ENCODE assay signal across 23 mouse cellular contexts in the genomic region with DNA sequence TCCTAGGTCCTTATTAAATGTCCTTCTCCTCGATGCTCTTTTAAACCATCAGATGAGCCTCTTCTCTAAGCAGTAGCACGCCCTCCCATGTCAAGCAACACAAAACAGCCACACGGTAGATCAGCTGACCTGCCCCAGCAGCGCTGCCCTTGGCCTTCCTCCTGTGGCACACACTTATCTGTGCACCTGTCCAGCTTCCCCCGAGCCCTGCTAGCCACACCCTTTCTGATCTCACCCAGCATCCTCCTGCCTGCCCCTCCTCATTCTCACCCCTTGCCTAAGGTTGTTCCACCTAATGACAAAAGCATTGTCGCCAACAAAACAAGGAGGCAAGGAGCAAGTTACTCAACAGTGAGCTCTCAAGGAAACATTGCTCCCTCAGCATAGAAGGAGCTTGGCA. TPM values are rescaled to one million over a fixed set of nuclear protein-coding genes. Genes with fewer than 3 reads are reported as not detected.
DNase-seq lines count a peak whose midpoint lies in the region; ATAC-seq and TF ChIP-seq lines count a peak whose summit lies in the region.
"Had no signal": no experiment of that assay in that cellular context is flagged by ENCODE, and none has a peak within 500 bp of the region (broad histone marks: within the 10 kb centered on the region; RNA-seq: fewer than 3 reads in every experiment).

No protein-coding gene starts in this region.

- in situ Hi-C loops in CH12.LX (cut with MboI; ENCODE audit: low pct_ligation_motif_present, low pct_unique_long_range_greater_than_20kb, low sequenced_read_pairs): no loop called here

- H3K27me3 ChIP-seq in forebrain, embryonic 12.5 days: no peaks in the 10 kb centered on the region
- no peaks in the 10 kb centered on the region for H3K27me3 ChIP-seq in forebrain, embryonic 15.5 days
- H3K27me3 ChIP-seq in heart, embryonic 15.5 days: no peaks in the 10 kb centered on the region
- H3K27me3 ChIP-seq in CH12.LX (replicated peaks): no peaks in the 10 kb centered on the region
- H3K27me3 ChIP-seq in intestine, embryonic 16.5 days (replicated peaks; ENCODE audit: control insufficient read depth, insufficient read depth, low read length): no peaks in the 10 kb centered on the region
- H3K27me3 ChIP-seq: neural tube, embryonic 13.5 days had no signal

- dilution Hi-C loops in CH12.LX (cut with MboI; ENCODE audit: extremely low pct_ligation_motif_present, extremely low pct_unique_long_range_greater_than_20kb, low sequenced_read_pairs): no loop called here

- TF ChIP-seq POLR2A in CH12.LX (IDR thresholded peaks at IDR 0.05; ENCODE audit: low read depth, low read length): no peak

- H3K4me2 ChIP-seq in forebrain, embryonic 12.5 days: no peak overlapping the region
- H3K4me2 ChIP-seq in forebrain, embryonic 15.5 days (replicated peaks): no peak overlapping the region
- no peak overlapping the region for H3K4me2 ChIP-seq in heart, embryonic 15.5 days
- H3K4me2 ChIP-seq in CH12.LX (ENCODE audit: insufficient read depth, low read depth, poor library complexity, severe bottlenecking): no peak overlapping the region
- no peak overlapping the region for H3K4me2 ChIP-seq in intestine, embryonic 16.5 days (ENCODE audit: low read depth, low read length)
- H3K4me2 ChIP-seq: lung, embryonic 14.5 days; neural tube, embryonic 13.5 days had no signal

- no peak for DNase-seq in heart, postnatal 10 days
- DNase-seq in CH12.LX (ENCODE audit: extremely low read depth) (peak; percentile 17), liver (no peak)
- DNase-seq: cerebellum, adult 11 months; cerebellum, adult 9-11 months; kidney, adult 2 months; kidney, postnatal 25 days; lung, embryonic 14.5 days; right cerebral cortex, postnatal 25 days; spleen, adult 18-20 months; thymus, postnatal 25 days had no signal

- intact Hi-C loops in heart, postnatal 10 days (cut with DNase I): no loop called here

- H3K4me3 ChIP-seq in forebrain, embryonic 12.5 days (replicated peaks): no peak overlapping the region
- no peak overlapping the region for H3K4me3 ChIP-seq in forebrain, embryonic 15.5 days
- H3K4me3 ChIP-seq in heart, embryonic 15.5 days: no peak overlapping the region
- H3K4me3 ChIP-seq in CH12.LX (replicated peaks in 1 of 3; ENCODE audit: low read depth in 2 of 3, low read length in 2 of 3, poor library complexity in 1 of 3): no peak overlapping the region
- no peak overlapping the region for H3K4me3 ChIP-seq in intestine, embryonic 16.5 days (ENCODE audit: low read length)
- H3K4me3 ChIP-seq: myocyte; neural tube, embryonic 13.5 days had no signal

- no peak overlapping the region for H3K9ac ChIP-seq in forebrain, embryonic 12.5 days
- no peak overlapping the region for H3K9ac ChIP-seq in forebrain, embryonic 15.5 days (replicated peaks)
- H3K9ac ChIP-seq in heart, embryonic 15.5 days: no peak overlapping the region
- no peak overlapping the region for H3K9ac ChIP-seq in CH12.LX (ENCODE audit: insufficient read depth, low read depth)
- H3K9ac ChIP-seq in intestine, embryonic 16.5 days (ENCODE audit: low read depth, low read length): no peak overlapping the region
- H3K9ac ChIP-seq: liver, embryonic 14.5 days; lung, embryonic 14.5 days; neural tube, embryonic 13.5 days had no signal

- no peaks in the 10 kb centered on the region for H3K9me3 ChIP-seq in forebrain, embryonic 12.5 days
- H3K9me3 ChIP-seq in forebrain, embryonic 15.5 days: no peaks in the 10 kb centered on the region
- H3K9me3 ChIP-seq in heart, embryonic 15.5 days (replicated peaks): no peaks in the 10 kb centered on the region
- peaks cover 12% of the 10 kb centered on the region for H3K9me3 ChIP-seq in CH12.LX (replicated peaks; ENCODE audit: low read length)
- no peaks in the 10 kb centered on the region for H3K9me3 ChIP-seq in intestine, embryonic 16.5 days (ENCODE audit: control insufficient read depth, low read length)
- H3K9me3 ChIP-seq: neural tube, embryonic 13.5 days had no signal

- TF ChIP-seq EP300 in CH12.LX (IDR thresholded peaks at IDR 0.05; ENCODE audit: low read length): no peak

- peaks cover 19% of the 10 kb centered on the region for H3K4me1 ChIP-seq in forebrain, embryonic 12.5 days
- peaks cover 23% of the 10 kb centered on the region for H3K4me1 ChIP-seq in forebrain, embryonic 15.5 days
- H3K4me1 ChIP-seq in heart, embryonic 15.5 days (replicated peaks): peaks cover 63% of the 10 kb centered on the region
- H3K4me1 ChIP-seq in CH12.LX (ENCODE audit: control insufficient read depth in 1 of 2, insufficient read depth in 2 of 2): peaks cover 14 to 53% of the 10 kb centered on the region in 2 experiments
- peaks cover 29% of the 10 kb centered on the region for H3K4me1 ChIP-seq in intestine, embryonic 16.5 days (ENCODE audit: control insufficient read depth, insufficient read depth, low read length)

- no peaks in the 10 kb centered on the region for H3K36me3 ChIP-seq in forebrain, embryonic 12.5 days (replicated peaks)
- no peaks in the 10 kb centered on the region for H3K36me3 ChIP-seq in forebrain, embryonic 15.5 days
- no peaks in the 10 kb centered on the region for H3K36me3 ChIP-seq in heart, embryonic 15.5 days
- H3K36me3 ChIP-seq in CH12.LX (replicated peaks in 1 of 2; ENCODE audit: control insufficient read depth in 1 of 2, insufficient read depth in 1 of 2, low read length in 1 of 2): no peaks in the 10 kb centered on the region
- no peaks in the 10 kb centered on the region for H3K36me3 ChIP-seq in intestine, embryonic 16.5 days (ENCODE audit: control insufficient read depth, insufficient read depth, low read length)
- H3K36me3 ChIP-seq: G1E; neural tube, embryonic 13.5 days had no signal

- no peak for ATAC-seq in forebrain, embryonic 12.5 days (ENCODE audit: low FRiP score)
- no peak for ATAC-seq in forebrain, embryonic 15.5 days (replicated peaks)
- ATAC-seq in heart, embryonic 15.5 days (replicated peaks; ENCODE audit: insufficient number of reproducible peaks, insufficient read depth, low FRiP score, low read depth): no peak
- peak; percentile 83 for ATAC-seq in intestine, embryonic 16.5 days
- ATAC-seq: hindbrain, postnatal 0 days; midbrain, embryonic 16.5 days; Patski had no signal

- no peak for TF ChIP-seq CTCF in CH12.LX (conservative IDR thresholded peaks at IDR 0.05 in 1 of 2, IDR thresholded peaks at IDR 0.05 in 1 of 2; ENCODE audit: low read depth in 2 of 2, low read length in 2 of 2)

- no peaks in the 10 kb centered on the region for H3K79me2 ChIP-seq in CH12.LX (replicated peaks; ENCODE audit: control insufficient read depth, extremely low read depth, insufficient read depth, poor library complexity, severe bottlenecking)

- 54% methylated on average over 6 of the region's 6 CpGs for WGBS in forebrain, embryonic 12.5 days
- 46% methylated on average over 6 of the region's 6 CpGs for WGBS in forebrain, embryonic 15.5 days
- 44% methylated on average over 6 of the region's 6 CpGs for WGBS in heart, embryonic 15.5 days
- 51% methylated on average over 6 of the region's 6 CpGs for WGBS in intestine, embryonic 16.5 days

- TF ChIP-seq RAD21 in CH12.LX (IDR thresholded peaks at IDR 0.05; ENCODE audit: low read depth, low read length): no peak

- H3K27ac ChIP-seq in forebrain, embryonic 12.5 days: 0 out of 2 replicates have a peak overlapping the region, but pooled peaks have one; percentile 36
- H3K27ac ChIP-seq in forebrain, embryonic 15.5 days (replicated peaks): no peak overlapping the region
- H3K27ac ChIP-seq in heart, embryonic 15.5 days: peak overlapping the region; percentile 58
- no peak overlapping the region for H3K27ac ChIP-seq in CH12.LX (ENCODE audit: insufficient read depth, low read depth)
- no peak overlapping the region for H3K27ac ChIP-seq in intestine, embryonic 16.5 days (ENCODE audit: low read length)
- H3K27ac ChIP-seq: hindbrain, postnatal 0 days; liver, embryonic 14.5 days; neural tube, embryonic 13.5 days had no signal

TF ChIP-seq in CH12.LX, 34 proteins besides CTCF, POLR2A, EP300 and RAD21:
- no peak for TF ChIP-seq SMC3 (IDR thresholded peaks at IDR 0.05; ENCODE audit: low read depth, low read length)
- no peak for TF ChIP-seq ETS1 (conservative IDR thresholded peaks at IDR 0.05; ENCODE audit: low read depth, low read length)
- TF ChIP-seq CHD2 (IDR thresholded peaks at IDR 0.05; ENCODE audit: low read length): no peak
- TF ChIP-seq RCOR1 (conservative IDR thresholded peaks at IDR 0.05; ENCODE audit: low read depth, low read length): no peak
- TF ChIP-seq HCFC1 (IDR thresholded peaks at IDR 0.05; ENCODE audit: low read depth, low read length): no peak
- TF ChIP-seq MYC (IDR thresholded peaks at IDR 0.05; ENCODE audit: low read depth, low read length): no peak
- TF ChIP-seq ZMIZ1 (IDR thresholded peaks at IDR 0.05; ENCODE audit: low read depth, low read length): no peak

RNA-seq across cellular contexts. Expression of a gene that starts 18.1 kb away (rescaled TPM):
- 13.9 and 18.5 TPM in 2 replicates for polyA plus RNA-seq in forebrain, embryonic 12.5 days (2016; fragmentation: Nextera tagmentation; extraction: Ambion mirVana)
- polyA plus RNA-seq in forebrain, embryonic 15.5 days (2015; fragmentation: Nextera tagmentation; extraction: Ambion mirVana): 3.3 and 3.8 TPM in 2 replicates
- 14.4 and 18.4 TPM in 2 replicates for polyA plus RNA-seq in heart, embryonic 15.5 days (2015; fragmentation: Nextera tagmentation; extraction: Ambion mirVana)
- total RNA-seq in heart, postnatal 10 days (2021): 1 to 10 TPM; 5.3 to 5.8 TPM
- total RNA-seq in CH12.LX (2012; rRNA removed) (0.13 and 0.17 TPM in 2 replicates), CH12.LX (2014; rRNA removed) (0.16 and 0.24 TPM in 2 replicates)
- 0.22 and 0.63 TPM in 2 replicates for polyA plus RNA-seq in CH12.LX (2012; ENCODE audit: insufficient read length, low read depth)
- polyA plus RNA-seq in intestine, embryonic 16.5 days (2015; fragmentation: Nextera tagmentation; extraction: Ambion mirVana): 12.5 and 13.5 TPM in 2 replicates
- total RNA-seq: G1E; megakaryocyte-erythroid progenitor cell, adult 5-6 weeks had no signal
- polyA plus RNA-seq: G1E, Patski had no signal

Comparison
In these comparisons a context has a peak if more than half of its experiments do, and no peak if none do; other contexts are left out.
1. H3K27ac ChIP-seq: peak in forebrain, embryonic 12.5 days (single experiment) and heart, embryonic 15.5 days (single experiment); none in forebrain, embryonic 15.5 days (single experiment), CH12.LX (single experiment) and intestine, embryonic 16.5 days (single experiment).